Mouse (Mus musculus) cerebellum, adult 9-11 months (tissue): ENCODE measurements around the gene Naalad2.
"Not testable (repeated sequence)": the region's sequence is repeated elsewhere in the genome, so short reads cannot be mapped to it uniquely, and the experiment has no call there.

Experiments used
- DNase-seq: peaks from one replicate; pipeline ENCODE4 v3.0.0; 2022

Gene Naalad2

DNA sequence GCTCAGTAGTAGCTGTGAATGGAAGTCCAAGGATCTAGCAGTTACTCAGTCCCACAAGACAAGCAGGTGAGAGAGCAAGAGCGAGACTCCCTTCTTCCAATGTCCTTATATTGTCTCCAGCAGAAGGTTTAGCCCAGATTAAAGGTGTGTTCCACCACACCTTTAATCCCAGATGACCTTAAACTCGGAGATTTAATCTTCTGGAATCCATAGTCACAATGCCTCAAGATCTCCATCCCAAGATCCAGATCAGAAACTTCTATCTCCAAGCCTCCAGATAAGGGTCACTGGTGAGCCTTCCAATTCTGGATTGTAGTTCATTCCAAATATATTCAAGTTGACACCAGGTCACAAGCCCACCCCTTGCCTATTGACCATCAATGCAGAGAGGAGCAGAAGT lies at the start of gene Naalad2:
Naalad2 (minus strand) TSS at position 101 of the 400 bp plus-strand sequence.
- DNase-seq = not testable (repeated sequence)

DNA sequence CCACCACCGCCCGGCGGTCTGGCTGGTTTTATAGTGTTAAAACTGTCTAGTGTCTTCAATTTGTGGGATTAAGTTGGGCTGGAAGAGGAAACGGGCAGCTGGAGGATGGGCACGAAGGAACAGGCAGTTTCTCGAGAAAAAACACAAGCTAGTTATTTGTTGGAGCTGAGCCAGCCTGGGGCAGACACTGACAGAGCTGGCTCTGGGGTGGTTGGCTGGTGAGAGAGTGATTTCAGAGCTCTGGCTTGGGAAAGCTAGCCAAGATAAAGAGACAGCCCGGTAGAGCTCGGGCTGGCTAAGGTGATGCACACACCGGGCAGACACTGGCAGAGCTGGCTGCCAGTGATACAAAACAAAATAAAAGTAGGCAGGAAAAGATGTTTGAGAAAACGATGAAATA lies 28.9 kb upstream of the Naalad2 start:
- DNase-seq = peak; percentile 1

DNA sequence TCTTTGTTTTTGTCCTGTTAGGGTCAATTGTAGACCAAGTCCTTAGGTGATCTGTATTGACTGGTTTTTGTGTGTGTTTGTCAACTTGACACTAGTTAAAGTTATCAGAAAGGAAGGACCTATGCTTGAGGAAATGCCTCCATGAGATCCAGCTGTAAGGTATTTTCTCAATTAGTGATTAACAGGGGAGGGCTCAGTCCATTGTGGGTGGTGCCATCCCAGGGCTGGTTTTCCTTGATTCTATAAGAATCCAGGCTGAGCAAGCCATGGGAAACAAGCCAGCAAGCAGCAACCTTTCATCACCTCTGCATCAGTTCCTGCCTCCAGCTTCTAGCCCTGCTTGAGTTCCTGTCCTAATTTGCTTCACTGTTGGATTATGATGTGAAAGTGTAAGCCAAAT lies 27.6 kb upstream of the Naalad2 start, which contains the start of gene Mbd3l2:
Mbd3l2 (plus strand) TSS at position 301 of the 400 bp plus-strand sequence.
- no peak for DNase-seq

DNA sequence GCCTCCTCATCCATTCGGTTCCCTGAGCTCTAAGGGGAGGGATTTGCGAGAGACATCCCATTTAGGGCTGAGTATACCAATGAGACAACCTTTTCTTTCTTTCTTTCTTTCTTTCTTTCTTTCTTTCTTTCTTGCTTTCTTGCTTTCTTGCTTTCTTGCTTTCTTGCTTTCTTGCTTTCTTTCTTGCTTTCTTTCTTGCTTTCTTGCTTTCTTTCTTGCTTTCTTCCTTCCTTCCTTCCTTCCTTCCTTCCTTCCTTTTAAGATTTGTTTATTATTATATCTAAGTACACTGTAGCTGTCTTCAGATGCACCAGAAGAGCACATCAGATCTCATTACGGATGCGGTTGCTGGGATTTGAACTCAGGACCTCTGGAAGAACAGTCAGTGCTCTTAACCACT lies 9.6 kb upstream of the Naalad2 start:
- DNase-seq = not testable (repeated sequence)

GRCm38 (mm10) chr9:18404118-18404517 lies 1.3 kb upstream of the Naalad2 start, which contains the start of gene Ubtfl1:
Ubtfl1 (plus strand) TSS chr9:18404418.
- no peak for DNase-seq

GRCm38 (mm10) chr9:18399629-18400028 lies 3.2 kb downstream of the Naalad2 start:
- DNase-seq = no peak

DNA sequence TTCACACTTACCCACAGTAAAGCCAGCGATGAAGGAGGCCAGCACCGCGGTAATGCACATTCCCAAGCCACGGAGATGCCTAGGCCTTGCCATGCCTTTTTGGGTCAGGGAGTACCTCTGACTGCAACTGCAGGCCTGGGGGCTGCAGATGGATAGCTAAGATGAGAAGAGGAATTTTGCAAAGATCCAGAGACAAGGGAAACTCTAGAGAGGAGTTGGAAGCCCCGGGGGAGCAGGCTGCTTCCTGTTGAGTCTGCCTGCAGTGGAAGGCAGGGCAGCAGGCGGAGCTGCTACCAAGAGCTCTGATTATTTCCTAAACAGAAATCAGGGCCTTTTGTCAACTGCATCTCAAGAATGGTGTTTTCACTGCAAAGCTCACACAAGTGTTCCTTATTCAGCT lies 17.0 kb downstream of the Naalad2 start:
- DNase-seq = no peak

- DNase-seq = not testable (repeated sequence)
These were observed 29.8 kb downstream of the Naalad2 start for GRCm38 (mm10) chr9:18373026-18373425.

- no peak for DNase-seq
These were observed 82.8 kb downstream of the Naalad2 start for GRCm38 (mm10) chr9:18319990-18320389.

DNA sequence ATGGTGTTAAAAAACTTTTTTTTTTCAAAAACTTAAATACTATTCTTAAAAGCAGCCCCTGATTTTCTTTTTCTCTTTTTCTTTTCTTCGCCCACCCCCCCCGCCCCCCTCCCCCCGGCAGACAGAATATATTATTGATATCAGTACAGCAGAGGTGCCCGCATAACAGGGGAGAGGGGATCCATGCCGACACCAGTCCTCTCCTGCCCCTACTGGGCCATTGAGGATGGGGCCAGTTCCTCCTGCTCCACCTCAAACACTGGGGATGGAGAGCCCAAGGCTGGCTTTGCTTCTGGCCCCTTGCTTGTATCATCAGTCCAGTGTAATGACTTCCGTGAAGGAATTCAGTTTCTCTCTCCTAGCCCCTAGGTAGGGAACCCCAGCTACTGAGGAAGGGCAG lies 104.5 kb downstream of the Naalad2 start:
- no peak for DNase-seq

GRCm38 (mm10) chr9:18293026-18293781 lies 109.6 kb downstream of the Naalad2 start:
- no peak for DNase-seq

DNA sequence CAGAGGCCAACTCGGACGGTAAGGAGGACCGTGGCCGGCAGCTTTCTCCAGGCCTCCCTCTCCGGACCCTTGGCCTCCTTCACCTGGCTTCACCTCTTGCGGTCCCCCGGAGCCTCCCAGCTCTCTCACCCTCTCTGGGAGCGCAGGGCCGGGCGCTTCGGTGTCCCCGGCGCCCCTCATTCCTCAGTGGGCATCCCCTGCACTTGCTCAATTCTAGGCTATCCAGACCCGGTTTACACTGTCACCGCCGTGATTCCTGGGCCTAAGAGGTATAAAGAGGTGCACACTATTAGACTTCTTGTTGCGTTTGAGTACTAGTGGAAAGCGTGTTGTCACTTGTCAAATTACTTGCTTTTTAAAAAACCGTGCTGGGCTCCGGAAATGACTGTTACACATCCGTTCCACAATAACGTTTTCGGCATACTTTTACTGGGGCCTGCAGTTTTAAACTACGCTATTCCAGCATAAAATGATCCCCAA lies 110.3 kb downstream of the Naalad2 start:
- no peak for DNase-seq

- DNase-seq = peak; percentile 97
These were observed 111.0 kb downstream of the Naalad2 start, which contains the start of gene Chordc1 for GRCm38 (mm10) chr9:18291571-18292429. Chordc1 (plus strand) TSS chr9:18292125.

DNA sequence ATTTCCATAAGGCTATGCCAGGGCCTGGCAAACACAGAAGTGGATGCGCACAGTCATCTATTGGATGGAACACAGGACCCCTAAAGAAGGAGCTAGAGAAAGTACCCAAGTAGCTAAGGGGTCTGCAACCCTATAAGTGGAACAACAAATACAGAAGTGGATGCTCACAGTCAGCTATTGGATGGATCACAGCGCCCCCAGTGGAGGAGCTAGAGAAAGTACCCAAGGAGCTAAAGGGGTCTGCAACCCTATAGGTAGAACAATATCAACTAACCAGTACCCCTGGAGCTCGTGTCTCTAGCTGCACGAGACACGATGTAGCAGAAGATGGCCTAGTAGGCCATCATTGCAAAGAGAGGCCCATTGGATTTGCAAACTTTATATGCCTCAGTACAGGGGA lies 124.1 kb downstream of the Naalad2 start:
- not testable (repeated sequence) for DNase-seq

DNA sequence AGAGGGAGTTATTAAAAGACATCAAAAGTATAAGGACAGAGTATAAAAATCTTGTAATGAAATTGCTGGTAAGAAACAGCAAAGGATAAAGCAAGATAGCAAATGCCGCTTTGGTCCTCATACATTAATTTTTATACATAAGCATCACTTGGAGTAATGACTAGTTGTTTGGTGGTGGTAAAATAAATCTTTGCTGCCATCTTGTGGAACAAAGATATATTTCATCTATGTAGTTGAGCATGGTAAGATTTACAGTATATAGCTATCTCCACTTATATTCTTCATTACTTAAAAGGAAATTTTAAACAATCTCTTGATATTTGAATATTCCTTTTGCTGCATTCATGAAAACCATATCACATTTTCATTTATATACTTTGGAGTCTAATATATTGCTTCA lies 125.3 kb downstream of the Naalad2 start:
- no peak for DNase-seq

- no peak for DNase-seq
These were observed 126.0 kb downstream of the Naalad2 start for GRCm38 (mm10) chr9:18276844-18277243.

DNA sequence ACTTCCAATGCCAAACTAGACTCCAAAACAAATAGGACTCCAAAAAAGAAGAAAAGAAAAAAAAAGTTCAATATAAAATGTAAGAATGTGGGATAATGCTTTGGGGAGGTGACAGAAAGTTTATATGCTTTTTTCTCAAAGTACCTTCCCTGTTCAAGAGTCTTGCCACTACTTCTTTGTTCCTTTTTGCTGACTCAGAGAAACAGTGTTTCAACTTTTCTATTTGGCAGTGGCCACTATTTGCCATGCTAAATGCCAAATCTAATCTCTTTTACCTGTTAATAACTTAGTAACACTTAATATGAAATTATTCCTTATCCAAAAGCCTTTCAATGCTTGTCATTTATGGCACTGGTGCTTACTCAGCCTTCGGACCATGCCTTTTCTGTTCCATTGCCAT lies 126.9 kb downstream of the Naalad2 start:
- no peak for DNase-seq
